11 mouse cellular contexts compared by ENCODE assay signal in the genomic region with DNA sequence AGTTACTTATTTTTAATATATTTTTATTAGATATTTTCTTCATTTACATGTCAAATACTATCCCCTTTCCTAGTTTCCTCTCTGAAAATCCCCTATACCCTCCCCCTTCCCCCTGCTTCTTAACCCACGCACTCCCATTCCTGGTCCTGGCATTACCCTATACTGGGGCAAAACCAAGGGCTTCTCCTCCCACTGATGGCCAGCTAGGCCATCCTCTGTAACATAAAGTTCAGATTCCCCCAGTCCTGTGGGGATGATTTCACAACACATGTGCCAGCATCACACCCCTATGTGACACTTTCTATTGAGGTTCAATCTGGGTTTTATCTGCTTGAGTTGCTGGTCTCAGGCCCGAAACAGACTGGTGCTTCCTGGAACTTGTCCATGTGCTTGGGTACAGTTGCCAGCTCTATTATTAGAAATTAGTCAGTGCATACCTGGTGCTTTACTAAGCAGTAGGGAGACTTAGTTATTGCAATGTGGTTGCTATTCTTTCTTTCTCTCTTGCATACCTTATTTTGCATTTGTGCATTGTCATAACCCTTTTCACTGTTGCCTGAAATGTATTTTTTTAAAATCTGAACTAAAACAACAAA.
DNase-seq lines count a peak whose midpoint lies in the region.
"Had no signal": no experiment of that assay in that cellular context is flagged by ENCODE, and none has a peak within 500 bp of the region (broad histone marks: within the 10 kb centered on the region; RNA-seq: fewer than 3 reads in every experiment).

No protein-coding gene starts in this region.

- H3K27ac ChIP-seq in heart, embryonic 10.5 days = no peak overlapping the region
- H3K27ac ChIP-seq: hindbrain, embryonic 10.5 days; layer of hippocampus, adult 2 months had no signal

- no peaks in the 10 kb centered on the region for H3K4me1 ChIP-seq in heart, embryonic 10.5 days
- H3K4me1 ChIP-seq: hindbrain, embryonic 10.5 days had no signal

- no peaks in the 10 kb centered on the region for H3K27me3 ChIP-seq in heart, embryonic 10.5 days (ENCODE audit: insufficient read depth, poor library complexity, severe bottlenecking)

- 75% methylated on average over 2 of the region's 2 CpGs for WGBS in heart, embryonic 10.5 days

- peak; percentile 59 for DNase-seq in heart, adult 8-10 months (ENCODE audit: low spot score)
- no peak for DNase-seq in heart, embryonic 10.5 days (ENCODE audit: low spot score)
- DNase-seq in ovary, postnatal 14 days (ENCODE audit: low spot score) = peak; percentile 6
- DNase-seq in ovary, postnatal 10 days (ENCODE audit: low spot score) = no peak
- DNase-seq in cerebellum, postnatal 36 days = peak; percentile 82 to 95
- DNase-seq in embryo, embryonic 9.5 days (ENCODE audit: extremely low spot score) = no peak
- no peak for DNase-seq in embryo, embryonic 10 days (ENCODE audit: low spot score)
- DNase-seq in urinary bladder, postnatal 36 days (ENCODE audit: low spot score in 2 of 2) = no peak
- DNase-seq: retina, postnatal 1 day had no signal

- no peaks in the 10 kb centered on the region for H3K9me3 ChIP-seq in heart, embryonic 10.5 days
- H3K9me3 ChIP-seq: hindbrain, embryonic 10.5 days had no signal

- no peak overlapping the region for H3K4me3 ChIP-seq in heart, embryonic 10.5 days
- H3K4me3 ChIP-seq: hindbrain, embryonic 10.5 days; layer of hippocampus, adult 2 months had no signal

- H3K36me3 ChIP-seq in heart, embryonic 10.5 days = no peaks in the 10 kb centered on the region
- H3K36me3 ChIP-seq: hindbrain, embryonic 10.5 days had no signal

Comparison
In these comparisons a context has a peak if more than half of its experiments do, and no peak if none do; other contexts are left out.
1. DNase-seq: peak in heart, adult 8-10 months (single experiment), ovary, postnatal 14 days (single experiment) and cerebellum, postnatal 36 days (2 of 2); none in heart, embryonic 10.5 days (single experiment), ovary, postnatal 10 days (single experiment), embryo, embryonic 9.5 days (single experiment), embryo, embryonic 10 days (single experiment) and urinary bladder, postnatal 36 days (0 of 2).